Mouse (Mus musculus) liver, postnatal 0 days (tissue): ENCODE data around the gene Shroom2.

ENCODE experiments used
- CTCF ChIP-seq: sonication (generic); IDR thresholded peaks from 2 replicates; pipeline ENCODE4 v1.5.1; 2016; ENCODE audit warnings: antibody characterized with exemption, low read depth
- EP300 ChIP-seq: IDR thresholded peaks from 2 replicates; pipeline ENCODE4 v1.6.1; 2016; ENCODE audit warnings: antibody characterized with exemption, low read depth, mild to moderate bottlenecking

- no peak for TF ChIP-seq CTCF
- TF ChIP-seq EP300 = no peak
Observed at GRCm38 (mm10) chrX:152769600-152770157, 414 bp upstream of the Shroom2 start.
